Mouse (Mus musculus) embryo, embryonic 9.5 days (tissue): ENCODE measurements at regions not wholly inside any gene's neighbourhood (a gene's known extent, or its start where the extent isn't known, plus 50 kb on each side); places are given as distances from the start of the nearest gene placed in this dataset.
"Not testable (repeated sequence)": the region's sequence is repeated elsewhere in the genome, so short reads cannot be mapped to it uniquely, and the experiment has no call there.

Experiments used
- DNase-seq: peaks from one replicate; pipeline ENCODE4 v3.0.0-alpha.2; 2017; ENCODE audit errors: extremely low spot score

DNA sequence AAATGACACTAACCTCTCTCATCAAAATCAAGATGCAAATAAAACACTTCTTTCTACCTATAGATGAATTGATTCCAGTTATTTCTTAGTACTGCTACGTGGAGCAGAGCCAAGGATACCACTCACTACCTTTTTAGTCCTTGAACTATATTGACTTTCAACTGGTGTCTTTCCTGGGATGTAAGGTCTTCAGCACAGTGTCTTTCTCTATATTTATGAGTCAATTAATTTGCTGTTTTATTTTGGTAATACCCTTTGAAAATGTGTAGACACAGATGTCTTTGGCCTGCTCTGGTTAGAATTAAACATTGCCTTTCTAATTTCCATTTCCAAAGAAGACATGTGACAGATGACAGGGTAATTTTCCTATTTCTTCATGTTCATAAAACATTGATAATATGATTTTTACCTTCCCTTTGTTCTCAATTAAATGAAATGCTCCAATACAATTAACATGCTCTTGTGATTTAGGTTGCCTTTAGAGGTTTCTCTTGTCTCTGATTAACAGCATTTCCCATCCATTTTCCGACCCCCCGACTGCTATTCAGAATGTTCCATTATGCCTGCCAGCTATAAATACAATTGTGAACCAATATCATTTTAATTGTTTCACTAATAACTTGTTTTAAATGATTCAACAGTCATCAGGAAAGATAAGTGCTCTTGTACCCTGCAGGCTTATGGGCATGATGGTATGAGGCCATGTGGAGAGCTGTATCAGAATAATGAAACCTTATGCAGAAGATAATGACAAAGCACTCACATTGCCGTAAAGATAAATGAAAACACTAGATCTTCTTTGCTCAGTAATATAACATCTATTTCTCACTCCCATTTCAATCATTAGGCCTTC, 266.2 kb upstream of the 1700008P02Rik start:
- no peak for DNase-seq

- no peak for DNase-seq
Observed at GRCm38 (mm10) chr3:6883401-6883800, 263.2 kb upstream of the 1700008P02Rik start.

GRCm38 (mm10) chr3:6876265-6876664, 256.0 kb upstream of the 1700008P02Rik start:
- DNase-seq: no peak

DNA sequence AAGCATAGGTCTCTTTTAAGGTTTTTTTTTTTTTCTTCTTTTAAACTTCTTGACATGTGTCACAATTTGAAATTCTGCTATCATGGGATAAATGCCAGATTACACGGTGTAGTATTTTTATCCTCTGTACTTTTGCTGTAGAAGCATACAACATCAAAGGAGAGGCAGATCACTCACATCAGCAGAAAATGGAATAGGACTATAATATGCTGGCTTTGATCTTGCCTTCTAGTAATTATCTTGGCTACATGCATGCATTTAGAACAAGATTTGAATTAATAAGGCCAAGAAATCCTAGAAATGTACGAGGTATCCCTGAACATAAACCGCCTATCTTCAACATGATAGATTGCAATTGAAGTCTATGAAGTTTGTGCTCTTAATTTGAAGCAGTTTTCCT, 251.9 kb upstream of the 1700008P02Rik start:
- no peak for DNase-seq

DNA sequence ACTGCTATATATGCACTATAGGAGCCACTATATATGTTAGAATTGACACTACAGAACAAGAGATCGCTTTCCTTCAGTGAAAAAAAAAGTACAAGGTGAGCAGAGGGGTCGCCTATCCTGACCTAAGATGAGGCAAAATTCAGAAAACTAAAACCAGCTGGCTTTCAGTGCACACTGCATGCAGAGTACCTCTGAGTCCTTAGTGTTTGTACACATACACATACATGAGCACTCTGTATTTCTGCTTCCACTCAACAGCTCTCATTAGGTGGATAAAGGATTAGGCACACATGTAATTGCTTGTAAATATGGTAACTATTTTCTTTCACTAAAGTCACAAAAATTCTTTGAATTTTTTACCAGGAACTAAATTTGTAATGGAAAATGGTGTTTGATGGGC, 251.5 kb upstream of the 1700008P02Rik start:
- no peak for DNase-seq

- no peak for DNase-seq
Observed at GRCm38 (mm10) chr3:6866148-6866483, 245.9 kb upstream of the 1700008P02Rik start.

GRCm38 (mm10) chr3:6865462-6866147, 245.4 kb upstream of the 1700008P02Rik start:
- DNase-seq: no peak

GRCm38 (mm10) chr3:6859866-6860180, 239.6 kb upstream of the 1700008P02Rik start:
- no peak for DNase-seq

- DNase-seq: no peak
Observed at GRCm38 (mm10) chr3:6858982-6859865, 239.0 kb upstream of the 1700008P02Rik start.

GRCm38 (mm10) chr3:6819332-6819731, 199.1 kb upstream of the 1700008P02Rik start:
- no peak for DNase-seq

GRCm38 (mm10) chr3:6812346-6812745, 192.1 kb upstream of the 1700008P02Rik start:
- peak; percentile 17 for DNase-seq

DNA sequence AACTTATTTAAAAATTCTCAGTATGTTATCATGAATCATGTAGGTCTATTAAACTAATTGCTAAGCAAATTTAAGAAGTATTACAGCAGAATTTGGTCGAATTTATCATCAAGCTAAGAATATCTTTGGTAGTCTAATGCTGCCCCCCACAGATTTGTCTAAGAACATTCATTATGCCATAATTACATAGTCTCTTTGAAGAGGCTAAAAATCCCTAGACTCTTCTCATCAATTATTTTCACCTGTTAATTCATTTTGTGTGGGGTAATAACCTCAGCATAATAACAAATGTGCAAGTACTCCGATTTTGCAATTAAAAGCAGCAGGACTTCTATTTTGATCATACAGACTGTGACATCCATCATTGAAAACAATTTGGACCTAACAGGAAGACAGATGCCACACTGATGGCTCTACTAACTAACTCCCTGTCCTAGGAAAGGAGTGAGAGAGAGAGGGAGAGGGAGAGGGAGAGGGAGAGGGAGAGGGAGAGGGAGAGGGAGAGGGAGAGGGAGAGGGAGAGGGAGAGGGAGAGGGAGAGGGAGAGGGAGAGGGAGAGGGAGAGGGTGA, 189.2 kb upstream of the 1700008P02Rik start:
- DNase-seq: no peak

DNA sequence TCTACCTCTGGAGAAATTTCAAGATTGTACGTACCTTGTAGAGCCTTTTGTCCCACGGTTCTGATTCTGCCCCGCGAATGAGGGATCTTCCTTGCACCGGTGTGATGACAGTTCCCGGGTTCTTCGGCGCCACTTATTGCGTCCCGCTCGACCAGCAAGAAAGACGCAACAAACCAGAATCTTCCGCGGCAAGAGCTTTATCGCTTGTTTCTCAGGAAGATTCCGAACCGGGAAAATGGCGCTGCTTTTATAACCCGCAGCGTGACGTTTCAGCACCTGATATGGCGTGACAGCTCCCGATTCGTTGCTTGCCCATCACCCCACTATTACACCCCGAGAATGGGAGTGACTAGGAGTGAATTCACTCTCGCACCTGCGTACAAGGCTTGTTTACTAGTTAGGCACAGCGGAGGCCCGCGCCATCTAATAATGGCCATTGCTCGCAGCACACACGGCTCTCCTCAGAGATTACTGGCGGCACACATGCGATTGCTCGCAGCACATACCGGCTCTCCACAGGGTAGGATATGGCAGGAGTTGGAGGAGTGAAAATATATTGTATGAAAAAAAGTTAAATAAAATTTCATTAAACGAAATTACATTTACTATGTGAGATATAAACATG, 180.0 kb upstream of the 1700008P02Rik start:
- not testable (repeated sequence) for DNase-seq

DNA sequence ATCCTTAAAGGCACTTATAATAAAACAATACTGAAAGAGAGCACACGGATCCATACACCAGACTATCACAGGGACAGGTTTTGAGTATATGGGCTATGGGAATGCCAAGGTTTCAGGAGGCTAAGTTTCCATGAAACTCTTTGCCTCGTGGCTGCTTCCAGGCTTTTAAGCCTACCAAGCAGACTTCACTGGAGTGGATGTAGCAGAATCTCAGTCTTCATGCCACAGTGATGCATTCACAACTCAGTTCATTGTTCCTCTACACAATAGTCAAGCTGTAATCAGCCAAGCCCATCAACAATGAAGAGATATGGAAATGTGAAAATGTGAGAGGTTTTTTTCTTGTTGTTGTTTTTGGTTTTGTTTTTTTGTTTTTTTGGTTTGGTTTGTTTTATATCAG, 148.3 kb upstream of the 1700008P02Rik start:
- DNase-seq: no peak

GRCm38 (mm10) chr3:6768085-6768484, 147.8 kb upstream of the 1700008P02Rik start:
- not testable (repeated sequence) for DNase-seq

- DNase-seq: no peak
Observed at GRCm38 (mm10) chr3:6759172-6759571, 138.9 kb upstream of the 1700008P02Rik start.

GRCm38 (mm10) chr3:6757562-6757961, 137.3 kb upstream of the 1700008P02Rik start:
- no peak for DNase-seq

- DNase-seq: not testable (repeated sequence)
Observed at GRCm38 (mm10) chr3:6750746-6751145, 130.5 kb upstream of the 1700008P02Rik start.

- no peak for DNase-seq
Observed at GRCm38 (mm10) chr3:6731372-6732297, 111.4 kb upstream of the 1700008P02Rik start.

- no peak for DNase-seq
Observed at GRCm38 (mm10) chr3:6730066-6730465, 109.8 kb upstream of the 1700008P02Rik start.
